Mouse (Mus musculus) megakaryocyte progenitor cell, adult 5-6 weeks (primary cell): ENCODE data around the gene Scamp2. TPM values are rescaled to one million over a fixed set of nuclear protein-coding genes. Genes with fewer than 3 reads are reported as not detected.

Experiments used
- ATAC-seq: replicated peaks from 2 replicates; pipeline ENCODE4 v1.8.0; 2016; ENCODE audit warnings: mild to moderate bottlenecking, moderate TSS enrichment, inconsistent platforms; ENCODE audit not compliant: poor library complexity
- total RNA-seq, 2 experiments: library from RNA; stranded (forward) in 1 of 2; stranded (reverse) in 1 of 2; fragments of 157-497, 149-512 nt in 1 of 2; fragments of 200-1000 nt in 1 of 2; gene quantifications; 2 replicates each; pipeline versions ENCODE4 v1.2.3 to v1.2.4; 2015 to 2017

Scamp2 gene
- total RNA-seq, 2 experiments from 2014 or later, result 28.2 to 73.2 TPM

- no peak for ATAC-seq
These were observed 10.4 kb upstream of the Scamp2 start for GRCm38 (mm10) chr9:57550126-57550862.

GRCm38 (mm10) chr9:57552139-57552887 lies 8.4 kb upstream of the Scamp2 start, which contains the start of gene Mpi:
TSS of gene Mpi (minus strand) at chr9:57552763.
- ATAC-seq, result peak; percentile 82

GRCm38 (mm10) chr9:57553119-57553518 lies 7.6 kb upstream of the Scamp2 start:
- ATAC-seq, result no peak

GRCm38 (mm10) chr9:57554753-57555152 lies 6.0 kb upstream of the Scamp2 start:
- ATAC-seq, result no peak

GRCm38 (mm10) chr9:57557215-57557614 lies 3.5 kb upstream of the Scamp2 start:
- no peak for ATAC-seq

- no peak for ATAC-seq
These were observed 2.1 kb upstream of the Scamp2 start for GRCm38 (mm10) chr9:57558625-57559024.

GRCm38 (mm10) chr9:57559568-57559967 lies 1.2 kb upstream of the Scamp2 start:
- no peak for ATAC-seq

- no peak for ATAC-seq
These were observed 480 bp upstream of the Scamp2 start for GRCm38 (mm10) chr9:57560263-57560662.

- ATAC-seq, result no peak
These were observed 962 bp downstream of the Scamp2 start for GRCm38 (mm10) chr9:57561711-57562099.

- ATAC-seq, result peak; percentile 40
These were observed 2.2 kb downstream of the Scamp2 start for GRCm38 (mm10) chr9:57562896-57563372.

- no peak for ATAC-seq
These were observed 3.9 kb downstream of the Scamp2 start for GRCm38 (mm10) chr9:57564609-57565008.

- ATAC-seq, result peak; percentile 42
These were observed 5.0 kb downstream of the Scamp2 start for GRCm38 (mm10) chr9:57565741-57566221.

- no peak for ATAC-seq
These were observed 6.1 kb downstream of the Scamp2 start for GRCm38 (mm10) chr9:57566846-57567245.

GRCm38 (mm10) chr9:57568500-57568899 lies 7.8 kb downstream of the Scamp2 start:
- no peak for ATAC-seq

- ATAC-seq, result no peak
These were observed 13.7 kb downstream of the Scamp2 start for GRCm38 (mm10) chr9:57574397-57574796.

GRCm38 (mm10) chr9:57575577-57575976 lies 14.8 kb downstream of the Scamp2 start:
- no peak for ATAC-seq

GRCm38 (mm10) chr9:57577144-57577849 lies 16.6 kb downstream of the Scamp2 start:
- ATAC-seq, result peak; percentile 90

- ATAC-seq, result no peak
These were observed 24.2 kb downstream of the Scamp2 start for GRCm38 (mm10) chr9:57584991-57585390.

GRCm38 (mm10) chr9:57589224-57590126 lies 28.7 kb downstream of the Scamp2 start, which contains the start of gene Ulk3:
TSS of gene Ulk3 (plus strand) at chr9:57589452.
- ATAC-seq, result peak; percentile 88

- no peak for ATAC-seq
These were observed 30.0 kb downstream of the Scamp2 start for GRCm38 (mm10) chr9:57590726-57591125.
